Mouse (Mus musculus): ENCODE measurements around the gene Gpatch2.

Gene Gpatch2

DNA sequence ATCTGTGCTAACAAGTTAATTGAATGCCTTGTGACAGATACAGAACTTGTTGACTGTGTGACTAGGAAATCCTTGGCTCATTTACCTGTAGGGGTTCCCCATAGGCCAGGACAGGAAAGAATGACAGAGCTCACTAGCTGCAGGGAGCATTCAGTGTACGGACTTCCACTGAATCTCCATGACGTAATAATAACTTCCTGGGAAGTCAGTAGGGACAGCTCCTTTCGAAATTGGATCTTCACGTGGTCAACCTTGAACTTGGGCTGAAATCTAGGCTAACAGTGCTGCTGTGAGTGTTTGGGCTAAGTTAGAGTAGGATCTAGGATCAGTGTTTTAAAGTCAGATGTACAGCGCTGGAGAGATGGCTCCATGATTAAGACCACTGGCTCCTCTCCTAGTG is 29.4 kb downstream of the Gpatch2 start:
- DNase-seq (ENCODE audit: low read depth, low spot score), result no peak

DNA sequence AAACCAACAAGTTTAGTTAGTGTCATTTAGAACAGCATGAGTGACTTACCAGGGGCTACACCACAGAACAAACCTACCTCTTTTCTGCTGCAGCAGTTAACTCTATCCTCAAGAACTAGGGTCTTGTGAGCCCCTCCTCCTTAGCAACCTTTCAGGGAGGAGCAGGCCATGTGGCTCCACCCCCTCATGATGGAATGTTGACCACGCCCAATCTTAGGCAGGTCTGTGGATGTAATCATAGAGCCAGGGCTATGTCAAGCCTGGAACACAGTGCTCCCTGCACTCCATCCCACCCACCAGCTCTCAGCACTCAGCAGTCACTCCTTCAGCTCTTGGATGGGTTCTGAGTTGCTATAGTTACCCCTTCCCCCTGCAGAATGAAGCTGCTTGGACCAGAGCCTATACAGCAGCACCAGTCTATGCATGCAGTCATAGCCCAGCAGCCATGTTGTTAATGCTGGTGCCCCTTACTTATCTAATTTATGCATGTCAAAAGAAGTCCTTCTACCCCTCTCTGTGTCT is 35.5 kb downstream of the Gpatch2 start:
- no peak for DNase-seq (ENCODE audit: low read depth, low spot score)

DNA sequence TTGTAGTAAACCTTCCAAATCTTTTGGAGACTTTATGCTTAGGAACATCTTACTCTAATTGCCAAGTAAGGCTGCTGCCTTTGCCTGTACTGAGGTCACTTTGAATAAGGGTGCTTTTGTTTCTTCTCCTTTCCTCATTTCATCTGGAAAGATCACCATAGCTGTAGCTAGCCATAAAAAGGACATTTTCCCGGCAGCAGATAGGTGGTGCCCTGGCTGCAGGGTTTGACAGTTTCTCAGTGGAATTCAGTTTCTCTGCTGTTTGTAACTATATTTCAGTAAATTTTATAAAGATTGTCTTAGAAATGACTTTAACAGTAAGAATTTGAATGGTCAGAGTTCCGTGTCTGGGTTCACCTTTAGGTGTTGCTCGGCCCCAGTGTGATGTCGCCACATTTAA is 43.4 kb downstream of the Gpatch2 start:
- DNase-seq (ENCODE audit: low read depth, low spot score), result no peak

DNA sequence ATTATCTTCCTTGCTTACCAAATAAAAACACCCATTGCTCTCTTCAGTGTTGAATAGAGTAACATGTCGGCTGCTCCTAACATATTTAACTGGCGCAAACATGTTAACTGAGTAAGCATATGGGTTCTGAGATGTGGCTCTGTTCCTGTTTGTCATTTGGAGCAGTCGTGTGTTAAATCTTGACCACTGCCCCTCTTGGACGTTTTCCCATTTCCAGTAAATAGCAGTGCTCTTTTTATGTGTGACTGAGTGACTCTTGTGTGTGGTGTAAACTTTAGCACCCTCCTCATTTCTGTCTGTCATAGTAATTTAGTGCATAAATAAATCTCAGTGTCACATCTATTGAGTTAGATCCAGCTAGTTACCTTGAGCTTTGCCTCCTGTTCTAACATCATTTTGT is 52.3 kb downstream of the Gpatch2 start:
- DNase-seq (ENCODE audit: low read depth, low spot score), result no peak

DNA sequence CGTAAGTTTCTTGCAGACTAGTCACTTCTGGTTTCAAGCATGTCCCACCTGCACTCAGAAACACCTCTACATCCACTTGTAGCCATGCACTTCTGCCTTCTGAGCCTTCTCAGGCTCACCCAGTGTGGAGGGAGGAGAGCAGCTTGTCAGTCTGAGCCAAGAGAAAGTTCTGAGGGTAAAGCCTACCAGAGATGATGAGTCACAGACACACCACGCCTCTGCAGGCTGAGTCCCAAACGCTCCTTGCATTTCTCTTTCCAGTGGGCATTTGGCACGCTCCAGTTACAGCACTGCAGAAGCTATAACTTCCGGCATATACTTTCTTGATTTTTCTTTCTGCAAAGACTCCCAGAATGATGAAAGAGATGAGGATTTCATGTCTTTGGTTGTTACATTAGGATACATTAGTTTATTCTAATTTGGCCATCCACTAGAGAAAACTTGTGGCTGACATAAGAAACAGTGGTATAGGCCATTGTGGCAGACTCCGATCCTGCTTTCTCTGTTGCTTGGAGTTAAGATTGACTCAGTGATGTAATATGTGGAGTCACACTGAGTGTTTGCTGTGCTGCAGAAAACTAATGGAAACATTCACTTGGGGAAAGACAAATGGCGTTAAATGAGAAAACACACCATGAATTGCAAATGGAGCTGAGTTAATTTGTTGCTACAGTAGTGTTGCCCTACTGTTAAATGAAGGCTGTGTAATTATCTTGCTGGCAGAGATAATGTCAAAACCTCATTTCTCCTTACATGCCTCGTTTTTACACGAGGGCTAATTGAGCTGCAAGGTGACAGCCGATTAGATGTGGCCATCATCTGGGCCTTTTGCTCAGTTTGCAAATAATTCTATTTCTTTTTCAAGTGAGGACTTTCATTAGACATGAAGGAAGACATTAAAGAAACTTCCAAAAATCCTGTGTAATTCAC is 55.3 kb downstream of the Gpatch2 start:
- DNase-seq (ENCODE audit: low read depth, low spot score), result no peak

DNA sequence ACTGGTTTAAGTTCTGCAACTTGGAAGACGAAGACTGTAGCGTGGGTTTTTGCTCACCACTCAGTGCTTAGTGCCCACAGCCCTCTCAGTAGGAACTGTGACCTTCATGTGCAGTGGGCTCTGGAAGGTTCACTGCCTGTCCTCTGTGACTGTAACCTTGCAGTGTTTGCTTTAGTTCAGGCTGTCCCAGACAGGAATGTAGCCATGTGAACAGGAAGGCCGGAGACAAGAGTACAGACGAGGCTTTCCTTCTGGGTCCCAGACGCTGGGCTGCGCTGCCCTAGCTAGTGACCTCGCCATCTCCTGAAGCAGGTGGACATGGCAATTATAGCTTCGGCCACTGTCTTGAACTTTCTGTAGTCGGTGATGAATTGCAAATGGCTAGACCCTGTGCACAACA is 62.0 kb downstream of the Gpatch2 start:
- no peak for DNase-seq (ENCODE audit: low read depth, low spot score)

DNA sequence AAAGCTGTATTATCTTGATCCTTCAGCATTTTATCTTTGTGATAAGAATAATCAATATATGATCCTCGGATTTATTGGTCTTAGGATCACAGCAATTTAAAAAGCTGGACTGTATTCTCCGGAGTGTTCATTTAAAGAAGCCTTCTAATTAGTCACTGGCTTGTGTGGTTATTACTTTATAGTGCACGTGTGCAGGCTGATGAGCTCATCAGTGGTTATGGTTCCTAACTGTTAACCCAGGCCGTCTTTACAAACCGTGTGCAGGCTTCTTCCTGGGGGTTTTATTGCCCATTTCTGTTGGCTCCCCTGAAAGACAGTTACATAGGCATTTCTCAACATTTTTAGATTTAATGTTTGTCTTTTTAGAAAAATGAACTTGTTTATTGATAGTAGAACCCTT is 63.2 kb downstream of the Gpatch2 start:
- DNase-seq (ENCODE audit: low read depth, low spot score), result no peak

DNA sequence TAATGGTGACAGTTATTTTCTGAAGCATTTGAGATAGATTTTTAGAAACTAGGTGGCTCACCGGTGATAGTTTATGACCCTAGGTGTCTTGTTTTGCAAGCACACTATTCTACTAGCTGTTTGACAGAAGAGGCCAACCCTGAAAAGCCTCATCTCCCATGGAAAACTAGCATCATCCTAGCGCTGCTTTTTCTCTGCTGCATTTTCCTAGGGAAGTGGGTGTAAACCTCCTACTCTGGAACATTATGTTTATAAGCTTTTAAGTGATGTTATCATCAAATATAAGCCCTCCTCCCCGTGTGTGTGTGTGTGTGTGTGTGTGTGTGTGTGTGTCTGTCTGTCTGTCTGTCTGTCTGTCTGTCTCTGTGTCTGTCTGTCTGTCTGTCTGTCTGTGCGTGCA is 64.5 kb downstream of the Gpatch2 start:
- DNase-seq (ENCODE audit: low read depth, low spot score), result no peak

DNA sequence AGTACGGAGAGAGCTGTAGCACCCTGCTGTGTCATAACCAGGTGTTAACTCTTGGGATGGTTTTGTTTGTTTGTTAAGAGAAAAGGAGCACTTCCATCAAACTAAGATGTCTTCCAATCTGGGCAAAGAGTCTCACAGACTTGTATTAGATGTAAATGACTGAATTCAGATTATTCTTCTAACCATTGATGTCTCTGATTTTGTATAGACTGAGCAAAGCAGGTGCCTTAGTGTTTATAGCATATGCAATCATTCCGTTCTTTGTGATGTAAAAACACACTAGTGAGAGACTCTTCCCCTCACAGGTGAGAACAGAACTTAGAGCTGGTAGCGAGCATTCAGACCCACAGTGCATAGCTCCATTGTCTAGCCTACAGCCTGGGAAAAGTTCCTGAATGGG is 67.0 kb downstream of the Gpatch2 start:
- no peak for DNase-seq (ENCODE audit: low read depth, low spot score)

DNA sequence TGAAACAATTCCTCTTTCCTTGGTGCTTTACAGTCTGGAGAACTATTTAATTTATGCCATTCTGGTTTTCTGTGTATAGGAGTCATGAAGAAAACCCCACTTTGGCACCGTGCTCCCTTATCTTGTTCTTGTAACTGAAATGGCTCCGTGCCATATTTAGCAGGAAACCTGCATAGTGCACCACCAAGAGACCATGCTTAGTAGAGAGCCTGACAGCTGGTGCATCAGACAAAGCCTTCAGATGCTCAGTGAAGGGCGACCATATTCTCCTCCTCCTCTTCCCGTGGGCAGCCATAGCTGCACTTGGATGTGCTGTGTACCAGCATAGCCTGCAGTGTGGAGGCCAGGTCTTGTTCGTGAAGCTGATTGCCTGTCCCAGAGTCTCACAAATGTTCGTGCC is 67.5 kb downstream of the Gpatch2 start:
- DNase-seq (ENCODE audit: low read depth, low spot score), result no peak

DNA sequence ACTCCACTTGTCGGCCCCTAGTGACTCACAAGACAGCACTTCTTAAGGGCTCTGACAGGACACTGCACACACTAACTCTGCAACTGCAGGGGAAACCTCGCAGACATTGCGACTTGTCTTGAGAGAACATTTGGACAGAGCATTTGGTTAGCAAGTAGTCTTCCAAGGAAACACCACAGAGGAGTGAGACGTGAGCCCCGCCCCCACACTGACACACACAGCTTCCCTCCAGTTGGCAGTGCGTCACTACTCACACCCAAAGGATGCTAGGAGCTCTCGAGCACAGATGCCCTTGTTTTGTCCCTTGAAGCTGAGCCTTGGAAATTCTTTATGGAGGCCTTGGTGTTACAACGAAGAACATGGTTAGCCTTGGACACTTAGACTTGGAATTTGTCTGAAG is 70.4 kb downstream of the Gpatch2 start:
- no peak for DNase-seq (ENCODE audit: low read depth, low spot score)

DNA sequence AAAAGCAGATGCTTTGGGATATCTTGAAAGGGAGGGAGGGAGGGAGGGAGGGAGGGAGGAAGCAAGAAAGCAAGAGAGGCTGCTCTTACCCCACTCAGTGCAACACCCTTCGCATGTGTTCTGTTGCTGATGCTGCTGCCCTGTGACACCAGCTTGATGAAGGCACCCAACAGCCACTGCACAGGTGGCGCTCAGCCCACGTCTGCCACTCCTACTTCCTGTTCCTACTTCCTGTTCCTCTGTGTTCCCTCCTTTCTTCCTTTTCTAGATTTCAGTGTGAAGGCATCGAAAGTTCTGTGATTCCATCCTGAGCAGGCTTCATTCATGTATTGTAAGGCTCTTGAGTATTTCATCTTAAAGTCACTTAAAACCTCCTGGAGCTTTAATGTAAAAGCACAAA is 71.1 kb downstream of the Gpatch2 start:
- no peak for DNase-seq (ENCODE audit: low read depth, low spot score)

DNA sequence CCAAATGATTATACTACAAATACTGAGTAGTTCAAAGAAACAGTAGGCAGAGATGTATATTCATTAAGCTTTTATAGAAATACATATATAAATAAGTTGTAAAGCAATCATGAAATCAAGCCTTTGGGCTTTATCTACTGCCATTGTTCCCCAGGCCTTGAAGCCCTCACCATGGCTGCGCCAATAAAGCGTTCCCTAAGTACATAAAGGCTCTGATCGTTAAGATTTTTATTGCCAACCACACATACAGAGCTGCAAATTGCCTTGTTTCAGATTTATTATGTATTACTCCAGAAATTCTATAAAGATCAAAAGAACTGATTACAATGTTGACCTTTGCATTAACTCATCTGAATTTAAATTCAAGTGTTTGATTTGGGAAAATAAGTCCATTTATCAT is 71.6 kb downstream of the Gpatch2 start:
- DNase-seq (ENCODE audit: low read depth, low spot score), result no peak

DNA sequence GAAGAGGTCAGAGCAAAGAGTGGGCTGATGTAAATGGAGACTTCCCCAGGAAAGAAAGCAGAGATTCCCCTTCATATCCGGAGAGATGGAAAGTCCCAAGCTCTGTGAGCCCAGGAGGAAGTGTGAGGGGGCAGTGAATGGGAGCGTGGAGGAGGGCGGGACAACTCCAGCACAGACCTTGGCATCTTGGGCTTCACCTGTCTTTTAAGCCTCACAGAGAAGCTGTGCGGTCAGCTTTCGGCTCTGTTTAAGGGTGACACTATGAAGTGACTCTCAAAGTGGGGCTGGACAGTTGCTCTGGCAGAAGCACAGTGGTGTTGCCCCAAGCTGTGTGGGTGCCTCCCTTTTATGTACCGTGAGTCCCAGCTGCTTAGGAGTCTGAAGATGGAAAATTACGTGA is 74.9 kb downstream of the Gpatch2 start:
- no peak for DNase-seq (ENCODE audit: low read depth, low spot score)

DNA sequence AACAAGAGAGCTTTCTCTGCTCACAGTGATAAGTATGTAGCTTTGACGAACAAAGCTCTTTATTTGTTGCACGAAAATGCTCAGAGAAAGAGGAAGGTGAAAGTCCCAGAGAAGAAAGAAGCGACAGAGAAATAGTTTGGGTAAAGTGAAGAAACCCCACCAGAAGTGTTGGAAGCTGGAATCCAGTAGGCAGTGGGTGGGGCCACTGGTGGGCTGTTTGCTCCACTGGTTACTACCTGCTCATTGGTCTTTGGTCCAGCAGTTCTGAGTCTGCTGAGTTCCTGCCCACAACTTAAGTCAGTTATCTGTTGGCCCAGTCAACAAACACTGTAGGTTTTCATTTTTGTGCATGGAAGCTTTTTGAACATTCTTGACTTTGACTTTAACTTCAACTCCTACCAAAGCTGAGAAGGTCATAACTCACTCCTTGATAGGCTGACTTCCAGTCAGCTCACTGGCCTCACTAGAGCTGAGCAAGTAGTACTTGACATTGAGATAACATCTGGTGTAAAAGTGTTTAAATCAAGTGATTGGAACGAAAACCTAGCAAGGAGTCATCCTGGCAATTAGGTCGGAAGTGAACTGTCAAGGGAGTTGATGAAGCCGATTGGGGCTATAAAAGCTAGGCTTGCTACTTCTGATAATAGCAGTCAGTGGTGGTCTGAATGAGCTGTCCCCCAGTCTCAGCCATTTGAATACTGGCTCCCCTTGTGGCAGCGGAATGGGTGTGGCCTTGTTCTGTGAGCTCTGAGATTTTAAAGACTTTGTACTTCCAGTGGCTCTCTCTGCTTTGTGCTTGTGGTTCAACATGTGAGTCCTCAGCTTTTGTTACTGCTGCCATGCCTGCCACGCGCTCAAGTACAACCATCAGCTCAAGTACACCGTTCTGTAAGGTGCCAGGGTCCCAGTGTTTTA is 76.4 kb downstream of the Gpatch2 start:
- DNase-seq (ENCODE audit: low read depth, low spot score), result no peak

DNA sequence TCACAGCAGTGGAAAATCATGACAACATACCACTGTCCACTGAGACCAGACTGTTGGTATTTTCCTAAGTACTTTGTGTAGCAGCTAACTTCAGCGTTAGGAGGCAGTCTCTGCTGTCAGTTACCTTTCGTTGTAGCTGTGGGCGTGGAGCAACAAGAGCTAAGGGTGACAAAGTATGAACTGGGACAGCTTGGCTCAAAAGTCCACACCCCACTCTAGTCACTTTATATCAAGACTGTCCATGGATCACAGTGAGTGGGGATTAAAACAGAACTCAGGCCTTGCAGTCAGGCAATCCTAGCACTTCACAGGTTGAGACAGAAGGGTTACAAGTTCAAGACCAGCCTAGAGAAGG is 77.1 kb downstream of the Gpatch2 start:
- no peak for DNase-seq (ENCODE audit: low read depth, low spot score)

DNA sequence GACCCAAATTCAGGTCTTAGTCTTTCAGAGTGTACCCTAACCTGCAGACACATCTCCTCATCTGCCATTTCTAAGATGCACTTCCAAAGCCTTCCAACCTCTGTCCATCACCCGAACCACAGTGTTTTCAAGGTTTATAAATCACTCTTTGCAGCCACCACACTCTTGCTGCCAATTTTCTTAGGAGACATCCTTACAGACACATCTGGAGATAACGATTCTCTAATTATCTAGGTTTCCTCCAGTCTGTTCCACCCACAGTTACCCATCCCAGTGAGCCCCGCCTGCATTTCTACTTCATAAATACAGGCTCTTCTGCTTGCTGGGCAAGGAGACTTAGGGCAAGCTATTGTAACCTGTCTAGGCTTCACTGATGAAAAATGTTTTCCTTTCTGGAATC is 77.9 kb downstream of the Gpatch2 start:
- no peak for DNase-seq (ENCODE audit: low read depth, low spot score)

DNA sequence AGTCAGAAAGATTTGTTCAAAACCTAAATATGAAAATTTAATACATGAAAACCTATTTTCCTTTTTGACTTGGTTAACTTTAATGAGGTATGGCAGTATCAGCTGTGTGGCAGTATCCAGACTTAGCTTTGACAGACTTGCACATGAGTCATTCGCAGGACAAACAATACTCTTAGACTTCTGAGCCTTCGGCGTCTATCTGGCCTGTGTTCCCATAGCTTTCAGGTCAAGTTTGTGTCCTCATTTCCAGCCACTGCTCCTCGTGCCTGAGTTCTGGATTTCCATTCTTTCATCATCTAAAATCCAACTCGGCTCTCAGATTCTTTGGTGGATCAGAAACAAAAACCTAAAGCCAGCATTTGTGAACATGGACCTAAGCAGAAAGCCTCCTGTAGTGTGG is 79.2 kb downstream of the Gpatch2 start:
- DNase-seq (ENCODE audit: low read depth, low spot score), result no peak

DNA sequence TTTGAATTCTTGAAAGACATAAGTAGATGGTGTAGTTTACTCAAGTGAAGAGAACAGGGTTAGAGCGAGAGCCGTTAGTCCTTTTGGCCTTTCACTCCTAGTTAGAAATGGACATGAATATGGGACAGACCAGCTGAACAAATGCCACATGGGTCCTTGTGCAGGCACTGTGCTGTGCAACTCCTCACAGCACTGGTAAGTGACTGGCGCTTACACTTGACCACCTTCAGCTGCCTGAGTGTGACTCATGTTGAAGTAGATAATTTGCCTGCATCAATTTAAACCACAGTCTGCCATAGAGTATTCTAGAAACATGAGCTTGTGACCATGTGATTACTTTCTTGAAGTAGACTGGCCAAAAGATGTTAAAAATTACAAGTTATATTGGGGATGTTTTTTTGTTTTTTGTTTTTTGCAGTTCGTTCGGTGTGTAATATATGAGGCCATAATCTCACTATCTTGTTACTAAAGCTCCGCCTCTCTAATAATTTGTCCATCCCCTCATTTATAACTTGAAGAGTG is 79.8 kb downstream of the Gpatch2 start:
- no peak for DNase-seq (ENCODE audit: low read depth, low spot score)

DNA sequence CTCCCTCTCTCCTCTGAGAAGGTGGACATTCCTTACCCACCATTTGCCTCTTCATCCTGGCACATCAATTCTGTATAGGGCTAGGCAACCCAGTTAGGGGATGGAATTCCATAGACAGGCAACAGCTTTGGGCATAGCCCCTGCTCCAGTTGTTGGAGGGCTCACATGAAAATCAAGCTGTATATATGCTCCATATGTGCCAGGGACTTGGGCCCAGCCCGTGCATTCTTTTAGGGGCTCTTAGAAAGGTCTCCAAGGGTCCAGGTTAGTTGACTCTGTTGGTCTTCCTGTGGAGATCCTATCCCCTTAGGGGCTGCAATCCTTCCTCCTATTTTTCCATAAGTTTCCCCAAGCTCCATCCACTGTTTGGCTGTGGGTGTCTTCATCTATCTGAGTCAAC is 80.4 kb downstream of the Gpatch2 start:
- DNase-seq (ENCODE audit: low read depth, low spot score), result no peak

DNA sequence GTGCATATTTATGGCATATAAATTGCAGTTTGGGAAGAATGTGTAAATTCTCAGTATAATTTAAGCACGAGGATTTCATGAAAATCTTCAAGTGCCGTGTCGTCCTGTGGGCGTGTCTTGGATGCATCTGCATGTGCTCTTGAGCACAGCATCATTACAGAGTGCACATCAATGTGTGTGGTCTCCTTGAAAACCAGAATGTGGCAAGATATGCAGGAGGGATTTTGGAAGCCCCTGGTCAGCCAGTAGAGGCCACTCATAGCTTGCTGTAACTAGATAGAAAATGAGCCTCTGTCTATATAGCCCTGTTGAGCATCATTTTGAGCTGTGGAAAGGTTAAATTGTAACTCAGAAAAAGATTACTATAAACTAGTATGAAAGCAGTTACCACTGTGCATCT is 83.9 kb downstream of the Gpatch2 start:
- no peak for DNase-seq (ENCODE audit: low read depth, low spot score)

DNA sequence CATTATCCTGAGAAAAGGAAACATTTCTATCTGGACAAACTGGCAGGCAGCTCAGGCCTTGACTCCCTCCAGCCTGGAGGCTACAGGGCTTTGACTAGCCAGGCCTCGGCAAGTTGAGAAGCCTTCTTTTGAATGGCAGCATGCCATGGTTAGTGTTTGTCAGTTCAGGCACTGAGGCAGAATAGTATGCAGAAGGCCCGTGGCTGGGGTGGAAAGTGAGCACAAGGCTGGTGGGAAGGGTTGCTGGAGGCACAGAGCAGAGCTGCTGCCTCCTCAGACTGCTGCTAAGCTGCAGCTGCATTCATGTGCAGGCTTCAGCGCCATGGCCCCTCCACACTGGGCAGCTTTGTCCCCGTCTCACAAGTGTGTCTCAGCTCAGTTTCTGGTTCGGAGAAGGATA is 85.3 kb downstream of the Gpatch2 start:
- DNase-seq (ENCODE audit: low read depth, low spot score), result no peak

Data from c-Kit-negative CD71-positive TER-119-positive erythroid progenitor cells, embryonic 14.5 days (primary cell).